Mouse (Mus musculus) limb, embryonic 12.5 days (tissue): ENCODE results near the gene BC061212. TPM values are rescaled to one million over a fixed set of nuclear protein-coding genes. Genes with fewer than 3 reads are reported as not detected.
"Not testable (repeated sequence)": the region's sequence is repeated elsewhere in the genome, so short reads cannot be mapped to it uniquely, and the experiment has no call there.

Source experiments
- ATAC-seq: fragments of 200-750 bp; cut with Nextera tagmentation; 2 replicates; pipeline ENCODE4 v1.8.0; 2017; ENCODE audit warnings: low read depth, moderate TSS enrichment; ENCODE audit not compliant: insufficient number of reproducible peaks, insufficient read depth, low FRiP score, low TSS enrichment
- H3K27ac ChIP-seq: fragments of 300-500 bp; sonication (generic); 2 replicates; pipeline ENCODE4 v1.5.1; 2016; ENCODE audit warnings: mild to moderate bottlenecking, moderate library complexity
- H3K27me3 ChIP-seq: fragments of 300-500 bp; sonication (generic); 2 replicates; pipeline ENCODE4 v1.6.1; 2016; ENCODE audit warnings: mild to moderate bottlenecking, moderate library complexity
- H3K36me3 ChIP-seq: fragments of 300-500 bp; sonication (generic); 2 replicates; pipeline ENCODE4 v1.6.1; 2016; ENCODE audit warnings: mild to moderate bottlenecking, moderate library complexity
- H3K4me1 ChIP-seq: fragments of 300-500 bp; sonication (generic); replicated peaks from 2 replicates; pipeline ENCODE4 v1.6.1; 2016
- H3K4me2 ChIP-seq: fragments of 300-500 bp; sonication (generic); 2 replicates; pipeline ENCODE4 v1.6.1; 2016; ENCODE audit warnings: mild to moderate bottlenecking, moderate library complexity
- H3K4me3 ChIP-seq: fragments of 300-500 bp; sonication (generic); replicated peaks from 2 replicates; pipeline ENCODE4 v1.5.1; 2016; ENCODE audit warnings: mild to moderate bottlenecking
- H3K9ac ChIP-seq: fragments of 300-500 bp; sonication (generic); replicated peaks from 2 replicates; pipeline ENCODE4 v1.6.1; 2016; ENCODE audit warnings: mild to moderate bottlenecking, moderate library complexity
- H3K9me3 ChIP-seq: fragments of 300-500 bp; sonication (generic); 2 replicates; pipeline ENCODE4 v1.6.1; 2016; ENCODE audit warnings: mild to moderate bottlenecking, moderate library complexity
- WGBS: fragments of 180-500 bp; shearing (Covaris S2); methylation state at CpG from one replicate; pipeline ENCODE4 v1.1.7; 2016; 5-methylcytosine and 5-hydroxymethylcytosine counted together
- polyA plus RNA-seq: library from polyadenylated mRNA; unstranded; fragments of >200 nt; fragmentation: Nextera tagmentation; extraction: Ambion mirVana; gene quantifications from 2 replicates; pipeline ENCODE4 v1.2.1, GENCODE M21; 2016

Gene BC061212
- not detected in 2 replicates for polyA plus RNA-seq

- WGBS, result no CpG with 5 or more reads among the region's 1 CpGs
- H3K9me3 ChIP-seq, H3K4me1 ChIP-seq, ATAC-seq, H3K9ac ChIP-seq, H3K4me3 ChIP-seq, H3K27ac ChIP-seq, H3K4me2 ChIP-seq, H3K27me3 ChIP-seq, H3K36me3 ChIP-seq: not testable (repeated sequence)
Measured at GRCm38 (mm10) chr5:94070445-94070844, at the start of gene BC061212. Gene BC061212 (minus strand): TSS chr5:94070545.

GRCm38 (mm10) chr5:94076085-94076484, 5.7 kb upstream of the BC061212 start, which contains the start of gene Gm6351:
Gene Gm6351 (plus strand): TSS chr5:94076385.
- H3K9ac ChIP-seq, ATAC-seq, H3K4me3 ChIP-seq, H3K9me3 ChIP-seq, H3K27me3 ChIP-seq, H3K4me2 ChIP-seq, H3K27ac ChIP-seq, H3K36me3 ChIP-seq, H3K4me1 ChIP-seq: not testable (repeated sequence)
- no CpG with 5 or more reads among the region's 3 CpGs for WGBS

Other genes with a start within 250 kb of the BC061212 start
- gene Gm7792, start 226.8 kb downstream of the BC061212 start, polyA plus RNA-seq, result not detected in 2 replicates
- not detected in 2 replicates for gene Gm16429, start 141.5 kb downstream of the BC061212 start, polyA plus RNA-seq
- gene Gm6351, start 5.8 kb upstream of the BC061212 start, polyA plus RNA-seq, result not detected in 2 replicates
- gene Gm3106, start 147.5 kb upstream of the BC061212 start, polyA plus RNA-seq, result not detected in 2 replicates
- not detected in 2 replicates for gene A430089I19Rik, start 236.3 kb upstream of the BC061212 start, polyA plus RNA-seq
- not detected in 2 replicates for gene Gm6502, start 243.9 kb upstream of the BC061212 start, polyA plus RNA-seq